Mouse (Mus musculus) liver, embryonic 14.5 days (tissue): ENCODE data around the gene Myh7. TPM values are rescaled to one million over a fixed set of nuclear protein-coding genes. Genes with fewer than 3 reads are reported as not detected.
A peak's percentile ranks its signal among the peaks of the same experiment; 100 is the strongest.

Source experiments
- ATAC-seq: fragments of 200-750 bp; cut with Nextera tagmentation; 2 replicates; pipeline ENCODE4 v1.8.0; 2017; ENCODE audit warnings: moderate number of reproducible peaks, mild to moderate bottlenecking, moderate library complexity; ENCODE audit not compliant: insufficient read depth
- DNase-seq, 3 experiments: peaks; one replicate each; pipeline ENCODE4 v3.0.0-alpha.2; 2012 to 2013; ENCODE audit warnings: low read depth in 3 of 3, low spot score in 3 of 3
- H3K27ac ChIP-seq: fragments of 300-500 bp; sonication (generic); 2 replicates; pipeline ENCODE4 v1.5.1; 2014; ENCODE audit warnings: moderate library complexity, mild to moderate bottlenecking, control low read depth, inconsistent platforms
- H3K27me3 ChIP-seq: fragments of 300-500 bp; sonication (generic); 2 replicates; pipeline ENCODE4 v1.6.1; 2014; ENCODE audit warnings: mild to moderate bottlenecking, low read length, moderate library complexity; ENCODE audit not compliant: control insufficient read depth, insufficient read depth
- H3K36me3 ChIP-seq: fragments of 300-500 bp; sonication (generic); replicated peaks from 2 replicates; pipeline ENCODE4 v1.6.1; 2014; ENCODE audit warnings: low read depth; ENCODE audit not compliant: control insufficient read depth, insufficient read depth
- H3K4me1 ChIP-seq, 2 experiments: fragments of 200-500 bp in 1 of 2; fragments of 300-500 bp in 1 of 2; sonication (generic) in 1 of 2; replicated peaks; 2 replicates each; pipeline ENCODE4 v1.6.1; 2012 to 2014; ENCODE audit warnings: antibody characterized with exemption in 1 of 2, inconsistent platforms in 1 of 2, low read length in 1 of 2; ENCODE audit not compliant: control insufficient read depth in 2 of 2, insufficient read depth in 2 of 2
- H3K4me2 ChIP-seq: fragments of 300-500 bp; sonication (generic); 2 replicates; pipeline ENCODE4 v1.6.1; 2014; ENCODE audit warnings: low read depth, mild to moderate bottlenecking, control low read depth, moderate library complexity
- H3K4me3 ChIP-seq, 2 experiments: fragments of 200-500 bp in 1 of 2; fragments of 300-500 bp in 1 of 2; sonication (generic) in 1 of 2; 2 replicates each; pipeline ENCODE4 v1.5.1; 2012 to 2014; ENCODE audit warnings: low read depth in 2 of 2, low read length in 2 of 2, mild to moderate bottlenecking in 2 of 2, control low read depth in 1 of 2, inconsistent platforms in 1 of 2, moderate library complexity in 1 of 2; ENCODE audit not compliant: insufficient read depth in 1 of 2
- H3K9ac ChIP-seq: fragments of 300-500 bp; sonication (generic); replicated peaks from 2 replicates; pipeline ENCODE4 v1.6.1; 2014; ENCODE audit warnings: mild to moderate bottlenecking, control low read depth, moderate library complexity
- H3K9me3 ChIP-seq: fragments of 300-500 bp; sonication (generic); 2 replicates; pipeline ENCODE4 v1.6.1; 2016; ENCODE audit warnings: low read length, mixed read lengths; ENCODE audit not compliant: control insufficient read depth
- CTCF ChIP-seq: IDR thresholded peaks from 2 replicates; pipeline ENCODE4 v1.5.1; 2016; ENCODE audit warnings: antibody characterized with exemption, low read depth, control low read depth
- EP300 ChIP-seq: IDR thresholded peaks from 2 replicates; pipeline ENCODE4 v1.6.1; 2016; ENCODE audit warnings: antibody characterized with exemption, low read depth
- WGBS: fragments of 180-500 bp; shearing (Covaris S2); extraction: QIAGEN DNeasy Blood & Tissue Kit; methylation state at CpG from one replicate; pipeline ENCODE4 v1.1.7; 2014; ENCODE audit not compliant: insufficient replicate concordance; 5-methylcytosine and 5-hydroxymethylcytosine counted together
- polyA plus RNA-seq, 2 experiments: library from polyadenylated mRNA; depleted of rRNA in 1 of 2; stranded (reverse) in 1 of 2; unstranded in 1 of 2; fragments of >200 nt; fragmentation: Nextera tagmentation in 1 of 2; extraction: Ambion mirVana in 1 of 2; gene quantifications; 2 replicates each; pipeline versions ENCODE4 v1.2.1 to v1.2.3; 2012 to 2014

Myh7 gene
- polyA plus RNA-seq, 2 experiments = 0.05 to 0.07 TPM

DNA sequence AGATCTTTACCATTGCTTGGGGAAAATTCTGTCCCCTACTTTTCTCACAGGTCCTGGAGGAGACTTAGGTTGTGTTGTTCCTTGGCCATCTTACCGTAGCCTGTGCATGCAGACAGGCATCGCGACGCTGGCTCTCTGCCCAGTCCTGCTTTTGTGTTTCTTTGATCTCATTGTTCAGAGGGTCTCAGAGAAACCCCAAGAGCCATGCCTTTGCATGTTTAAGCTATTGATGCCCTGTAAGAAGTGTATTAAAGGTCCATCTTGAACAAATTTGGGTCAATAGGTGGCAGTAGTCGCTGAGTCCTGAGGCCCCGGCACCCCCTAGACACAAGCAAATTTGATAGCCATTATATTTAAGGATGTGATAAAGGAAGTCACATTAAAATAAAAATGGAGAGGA is 33.2 kb upstream of the Myh7 start:
- Histone ChIP-seq H3K27ac (no peak overlapping the region), H3K9me3 (no peaks in the 10 kb centered on the region), H3K27me3 (no peaks in the 10 kb centered on the region), H3K36me3 (peaks cover 4% of the 10 kb centered on the region), H3K9ac (no peak overlapping the region), H3K4me3 (no peak overlapping the region), H3K4me1 (0 out of 4 replicates have a peak, but pooled peaks cover 2 to 3% of the 10 kb centered on the region in 2 experiments), H3K4me2 (no peak overlapping the region)
- no peak for ATAC-seq
- DNase-seq = no peak
- peak; percentile 23; the same call in 1 of the 2 replicates for TF ChIP-seq CTCF
- no peak for TF ChIP-seq EP300
- WGBS = 52% methylated on average over 6 of the region's 6 CpGs

DNA sequence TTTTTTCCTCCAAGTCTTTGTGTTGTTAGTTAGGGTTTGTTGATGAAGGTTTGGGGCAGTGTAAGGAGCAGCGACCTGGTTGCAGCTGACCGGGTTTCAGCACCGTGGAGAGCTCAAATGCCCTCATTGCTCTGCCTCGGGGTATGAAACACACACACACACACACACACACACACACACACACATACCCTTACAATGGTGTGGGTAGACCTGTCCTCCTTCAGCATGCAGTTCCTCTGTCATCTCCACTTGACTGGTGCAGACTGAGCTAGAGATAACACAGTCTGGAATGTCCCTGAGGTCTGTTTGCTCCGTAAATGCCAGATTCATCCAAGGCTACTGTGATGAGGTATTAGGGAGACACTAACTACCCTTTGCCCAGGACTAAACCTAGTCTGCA is 32.8 kb upstream of the Myh7 start:
- no peak for DNase-seq

DNA sequence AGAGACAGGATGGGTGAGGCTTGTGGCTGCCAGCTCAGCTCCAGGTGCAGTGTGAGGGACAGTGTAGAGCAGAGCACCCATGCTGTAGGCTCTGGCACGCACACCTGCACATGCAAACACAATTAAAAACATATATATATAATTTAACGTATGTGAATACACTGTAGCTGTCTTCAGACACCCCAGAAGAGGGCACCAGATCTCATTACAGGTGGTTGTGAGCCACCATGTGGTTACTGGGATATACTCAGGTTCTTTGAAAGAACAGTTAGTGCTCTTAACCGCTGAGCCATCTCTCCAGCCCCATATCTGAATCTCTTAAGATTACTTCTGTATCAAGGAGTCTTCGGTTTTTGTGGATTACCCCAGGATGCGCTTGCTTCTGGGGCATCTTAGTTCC is 31.1 kb upstream of the Myh7 start:
- H3K9me3 ChIP-seq = no peaks in the 10 kb centered on the region
- WGBS = 72% methylated on average over 5 of the region's 5 CpGs
- TF ChIP-seq EP300 = no peak
- peak; percentile 12; the same call in 1 of the 2 replicates for TF ChIP-seq CTCF
- H3K4me2 ChIP-seq = no peak overlapping the region
- no peak overlapping the region for H3K4me3 ChIP-seq
- H3K9ac ChIP-seq = no peak overlapping the region
- 0 out of 4 replicates have a peak, but pooled peaks cover 2 to 3% of the 10 kb centered on the region in 2 experiments for H3K4me1 ChIP-seq
- ATAC-seq = no peak
- H3K27ac ChIP-seq = no peak overlapping the region
- H3K27me3 ChIP-seq = no peaks in the 10 kb centered on the region
- no peak for DNase-seq
- H3K36me3 ChIP-seq = peaks cover 24% of the 10 kb centered on the region

More for the DNA sequence above, 32.8 kb upstream of the Myh7 start:
- Histone ChIP-seq H3K36me3 (peaks cover 8% of the 10 kb centered on the region), H3K9me3 (no peaks in the 10 kb centered on the region), H3K9ac (no peak overlapping the region), H3K4me1 (0 out of 4 replicates have a peak, but pooled peaks cover 2 to 3% of the 10 kb centered on the region in 2 experiments), H3K27me3 (no peaks in the 10 kb centered on the region), H3K4me2 (no peak overlapping the region), H3K4me3 (no peak overlapping the region), H3K27ac (no peak overlapping the region)
- WGBS = 28% methylated on average over 5 of the region's 5 CpGs
- no peak for ATAC-seq
- TF ChIP-seq CTCF (no peak), EP300 (no peak)

DNA sequence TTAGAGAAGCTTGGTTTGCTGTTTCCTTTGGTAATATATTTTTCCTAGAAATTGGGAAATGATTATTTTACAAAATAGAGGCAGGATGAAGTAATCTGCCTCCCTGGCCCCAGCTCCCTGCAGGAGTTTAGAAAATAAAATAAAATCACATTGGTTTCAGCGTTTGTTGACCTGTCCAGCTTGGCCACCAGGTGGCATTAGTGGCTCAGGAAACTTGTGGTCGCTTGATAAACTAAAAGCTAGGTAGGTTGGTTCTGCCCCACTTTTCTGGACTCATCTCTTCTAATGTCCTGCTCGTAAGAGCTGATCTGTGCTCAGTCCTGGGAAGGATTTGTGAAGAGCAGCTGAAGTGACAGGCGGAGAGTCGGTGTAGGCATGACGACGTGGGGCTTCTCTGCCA is 29.8 kb upstream of the Myh7 start:
- TF ChIP-seq EP300 (no peak), CTCF (peak; percentile 77)
- H3K4me2 ChIP-seq = no peak overlapping the region
- H3K9me3 ChIP-seq = no peaks in the 10 kb centered on the region
- H3K27me3 ChIP-seq = no peaks in the 10 kb centered on the region
- no peak for ATAC-seq
- H3K36me3 ChIP-seq = peaks cover 24% of the 10 kb centered on the region
- no peak overlapping the region for H3K4me3 ChIP-seq
- no peak overlapping the region for H3K27ac ChIP-seq
- no peak overlapping the region for H3K9ac ChIP-seq
- peak in 2 of 3 experiments; percentile 39 to 40 for DNase-seq
- no peaks in the 10 kb centered on the region for H3K4me1 ChIP-seq
- 66% methylated on average over 7 of the region's 7 CpGs for WGBS

DNA sequence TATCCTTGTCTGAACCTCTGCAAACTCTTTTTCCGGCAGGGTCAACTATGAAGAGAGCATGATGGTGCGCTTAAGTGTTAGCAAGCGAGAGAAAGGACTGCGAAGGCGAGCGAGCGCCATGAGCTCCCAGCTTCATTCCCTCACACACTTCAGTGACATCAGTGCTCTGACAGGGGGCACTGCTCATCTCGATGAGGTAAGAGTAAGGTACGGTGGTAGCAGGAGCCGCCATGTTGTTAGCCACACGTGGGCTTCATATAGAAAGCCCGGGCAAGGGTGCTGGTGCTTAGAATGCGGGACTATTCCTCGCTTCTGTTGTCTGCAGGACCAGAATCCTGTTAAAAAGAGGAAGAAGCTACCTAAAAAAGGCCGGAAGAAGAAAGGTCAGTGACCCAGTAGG is 28.6 kb upstream of the Myh7 start:
- 87% methylated on average over 15 of the region's 15 CpGs for WGBS
- H3K4me3 ChIP-seq = no peak overlapping the region
- H3K4me1 ChIP-seq = no peaks in the 10 kb centered on the region
- no peak for TF ChIP-seq EP300
- no peak for TF ChIP-seq CTCF
- ATAC-seq = no peak
- H3K36me3 ChIP-seq = peaks cover 24% of the 10 kb centered on the region
- no peak overlapping the region for H3K27ac ChIP-seq
- H3K9ac ChIP-seq = no peak overlapping the region
- no peaks in the 10 kb centered on the region for H3K9me3 ChIP-seq
- no peak for DNase-seq
- H3K4me2 ChIP-seq = no peak overlapping the region
- H3K27me3 ChIP-seq = no peaks in the 10 kb centered on the region
